Mouse (Mus musculus) liver, adult 2 months (tissue): ENCODE results near the gene Frmd6. TPM values are rescaled to one million over a fixed set of nuclear protein-coding genes. Genes with fewer than 3 reads are reported as not detected.

Experiments
- DNase-seq: peaks from one replicate; pipeline ENCODE4 v3.0.0-alpha.2; 2011; ENCODE audit warnings: low read depth, low spot score; ENCODE audit errors: extremely low read depth
- H3K27ac ChIP-seq: fragments of 200-500 bp; replicated peaks from 2 replicates; pipeline ENCODE4 v1.5.1; 2012; ENCODE audit warnings: low read depth, mild to moderate bottlenecking, control low read depth, inconsistent platforms, low read length; ENCODE audit not compliant: insufficient read depth
- H3K27me3 ChIP-seq: fragments of 200-500 bp; 2 replicates; pipeline ENCODE4 v1.6.1; 2012; ENCODE audit warnings: mild to moderate bottlenecking, moderate library complexity, low read length, inconsistent platforms; ENCODE audit not compliant: control insufficient read depth, insufficient read depth
- H3K36me3 ChIP-seq: fragments of 200-500 bp; 2 replicates; pipeline ENCODE4 v1.6.1; 2012; ENCODE audit warnings: low read length, inconsistent platforms; ENCODE audit not compliant: control insufficient read depth, insufficient read depth
- H3K4me1 ChIP-seq: fragments of 200-500 bp; 2 replicates; pipeline ENCODE4 v1.6.1; 2011; ENCODE audit warnings: low read length; ENCODE audit not compliant: control insufficient read depth, insufficient read depth
- H3K4me3 ChIP-seq: fragments of 200-500 bp; 2 replicates; pipeline ENCODE4 v1.5.1; 2011; ENCODE audit warnings: low read depth, mild to moderate bottlenecking, control low read depth, low read length, moderate library complexity; ENCODE audit not compliant: insufficient read depth
- H3K79me2 ChIP-seq: fragments of 200-500 bp; 2 replicates; pipeline ENCODE4 v1.6.1; 2012; ENCODE audit warnings: inconsistent platforms, mild to moderate bottlenecking, low read length, moderate library complexity; ENCODE audit not compliant: control insufficient read depth, insufficient read depth
- H3K9ac ChIP-seq: fragments of 200-500 bp; 2 replicates; pipeline ENCODE4 v1.6.1; 2012; ENCODE audit warnings: low read depth, mild to moderate bottlenecking, control low read depth, inconsistent platforms, low read length
- CTCF ChIP-seq: fragments of 200-500 bp; IDR thresholded peaks from 2 replicates; pipeline ENCODE4 v1.5.1; 2011; ENCODE audit warnings: low read depth, low read length, control low read depth
- POLR2A ChIP-seq: fragments of 200-500 bp; IDR thresholded peaks from 2 replicates; pipeline ENCODE4 v1.6.1; 2011; ENCODE audit warnings: low read length, control low read depth; ENCODE audit not compliant: insufficient read depth; ENCODE audit errors: extremely low read depth
- WGBS: fragments of 180-500 bp; shearing (Covaris S2); methylation state at CpG from one replicate; pipeline ENCODE4 v1.1.7; 2018; 5-methylcytosine and 5-hydroxymethylcytosine counted together
- polyA plus RNA-seq: library from polyadenylated mRNA; depleted of rRNA; stranded (reverse); fragments of >200 nt; gene quantifications from 2 replicates; pipeline ENCODE4 v1.2.3, GENCODE M21; 2012
- total RNA-seq: library from RNA; depleted of rRNA; stranded (reverse); fragments of >200 nt; gene quantifications from 2 replicates; pipeline ENCODE4 v1.2.3, GENCODE M21; 2014

The Frmd6 gene
- total and polyA plus RNA-seq, 2 experiments: 1.4 to 3.0 TPM

DNA sequence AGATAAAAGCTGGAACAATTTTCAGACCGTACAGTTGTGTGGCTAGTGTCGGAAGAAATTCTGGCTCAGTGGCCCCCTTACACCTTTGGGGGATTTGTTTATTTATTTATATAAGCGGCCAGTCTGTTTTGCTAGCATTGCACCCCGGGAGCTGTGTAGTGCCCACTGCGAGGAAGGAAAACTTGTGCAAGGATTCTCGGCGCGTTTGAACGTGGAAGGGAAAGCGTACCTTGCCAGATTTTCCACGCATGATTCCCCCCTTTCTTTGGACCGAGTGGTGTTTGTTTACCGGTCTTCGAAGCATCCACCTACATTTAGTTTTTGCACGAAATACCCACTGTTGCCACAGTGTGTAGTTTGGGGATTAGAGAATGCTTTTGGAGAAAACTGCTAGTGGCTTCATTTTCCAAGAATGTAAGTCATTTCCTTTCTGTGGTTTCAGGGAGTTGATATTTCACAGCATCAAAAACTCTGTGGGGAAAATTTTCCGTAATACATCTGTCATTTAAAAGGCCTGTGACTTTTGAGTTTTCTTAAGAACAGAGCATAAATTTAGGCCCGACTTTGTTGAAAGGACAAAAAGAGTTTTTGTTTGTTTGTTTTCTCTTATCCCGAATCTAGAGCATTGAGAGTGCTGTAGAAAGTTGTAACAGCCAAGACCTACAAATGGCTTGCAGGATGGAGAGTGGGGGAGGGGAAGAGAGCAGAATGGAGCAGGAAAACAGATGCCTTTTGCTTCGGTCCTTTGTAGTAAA lies 1.2 kb downstream of the Frmd6 start:
- Histone ChIP-seq H3K79me2 (peaks cover 11% of the 10 kb centered on the region; the same call in 1 of the 2 replicates), H3K4me3 (peak overlapping the region; percentile 95), H3K27ac (peak overlapping the region; percentile 71; the same call in 1 of the 2 replicates), H3K9ac (peak overlapping the region; percentile 92), H3K4me1 (peaks cover 7% of the 10 kb centered on the region), H3K27me3 (no peaks in the 10 kb centered on the region), H3K36me3 (no peaks in the 10 kb centered on the region)
- no peak for TF ChIP-seq CTCF
- no peak for TF ChIP-seq POLR2A
- peak; percentile 11 for DNase-seq
- WGBS: 9% methylated on average over 19 of the region's 19 CpGs

- Histone ChIP-seq H3K9ac (no peak overlapping the region), H3K27me3 (no peaks in the 10 kb centered on the region), H3K27ac (no peak overlapping the region), H3K4me1 (peaks cover 7% of the 10 kb centered on the region), H3K4me3 (no peak overlapping the region), H3K36me3 (no peaks in the 10 kb centered on the region), H3K79me2 (peaks cover 11% of the 10 kb centered on the region; the same call in 1 of the 2 replicates)
- DNase-seq: no peak
- 62% methylated on average over 9 of the region's 9 CpGs for WGBS
- no peak for TF ChIP-seq POLR2A
- TF ChIP-seq CTCF: no peak
Measured at GRCm38 (mm10) chr12:70827187-70827900, 2.0 kb downstream of the Frmd6 start.

GRCm38 (mm10) chr12:70827901-70828271 lies 2.6 kb downstream of the Frmd6 start:
- peaks cover 11% of the 10 kb centered on the region; the same call in 1 of the 2 replicates for H3K79me2 ChIP-seq
- peaks cover 7% of the 10 kb centered on the region for H3K4me1 ChIP-seq
- 94% methylated on average over 4 of the region's 4 CpGs for WGBS
- no peak overlapping the region for H3K4me3 ChIP-seq
- no peaks in the 10 kb centered on the region for H3K27me3 ChIP-seq
- H3K9ac ChIP-seq: no peak overlapping the region
- no peak for TF ChIP-seq CTCF
- TF ChIP-seq POLR2A: no peak
- no peak overlapping the region for H3K27ac ChIP-seq
- H3K36me3 ChIP-seq: no peaks in the 10 kb centered on the region
- DNase-seq: no peak

DNA sequence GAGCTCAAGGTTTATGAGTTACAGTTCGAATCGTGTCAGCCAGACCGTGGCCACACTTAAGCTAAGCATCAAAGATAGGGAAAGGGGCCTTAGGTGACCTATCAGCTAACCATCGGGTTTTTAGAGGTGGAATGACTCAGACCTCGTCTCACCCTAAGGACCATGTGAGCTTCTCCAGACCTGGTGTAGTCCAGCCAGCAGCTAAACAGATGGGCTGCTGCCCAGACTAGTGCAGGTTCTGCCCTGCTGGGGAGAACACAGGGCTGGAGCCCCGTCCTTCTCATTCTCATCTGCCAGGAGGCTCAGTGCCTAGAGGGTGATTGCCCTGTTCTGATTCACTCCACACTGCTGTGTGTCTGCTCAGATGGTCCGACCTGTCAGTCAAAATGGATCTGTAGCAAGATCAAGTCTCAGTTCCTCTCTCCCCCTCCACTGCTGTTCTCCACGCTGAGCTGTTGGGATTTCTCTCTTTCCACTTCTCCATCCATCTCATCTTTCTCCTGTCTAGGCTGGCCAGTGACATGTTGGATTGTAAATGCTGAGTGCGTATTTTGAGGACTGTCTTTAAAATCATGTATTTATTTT lies 5.8 kb downstream of the Frmd6 start:
- DNase-seq: no peak
- TF ChIP-seq CTCF: no peak
- TF ChIP-seq POLR2A: no peak
- 75% methylated on average over 9 of the region's 9 CpGs for WGBS
- Histone ChIP-seq H3K9ac (no peak overlapping the region), H3K36me3 (no peaks in the 10 kb centered on the region), H3K4me3 (no peak overlapping the region), H3K27ac (no peak overlapping the region), H3K27me3 (no peaks in the 10 kb centered on the region), H3K4me1 (peaks cover 3% of the 10 kb centered on the region), H3K79me2 (peaks cover 22% of the 10 kb centered on the region; the same call in 1 of the 2 replicates)

- H3K4me3 ChIP-seq: no peak overlapping the region
- TF ChIP-seq POLR2A (no peak), CTCF (no peak)
- H3K79me2 ChIP-seq: peaks cover 22% of the 10 kb centered on the region; the same call in 1 of the 2 replicates
- no peak overlapping the region for H3K9ac ChIP-seq
- no peaks in the 10 kb centered on the region for H3K36me3 ChIP-seq
- no peak overlapping the region for H3K27ac ChIP-seq
- no peak for DNase-seq
- WGBS: 84% methylated on average over 4 of the region's 4 CpGs
- no peaks in the 10 kb centered on the region for H3K4me1 ChIP-seq
- no peaks in the 10 kb centered on the region for H3K27me3 ChIP-seq
Measured at GRCm38 (mm10) chr12:70832216-70832998, 7.1 kb downstream of the Frmd6 start.
